Mouse (Mus musculus) neural tube, embryonic 13.5 days (tissue): Measurements from ENCODE around the gene Olfr159. TPM values are rescaled to one million over a fixed set of nuclear protein-coding genes. Genes with fewer than 3 reads are reported as not detected.

Source experiments
- ATAC-seq: fragments of 200-750 bp; cut with Nextera tagmentation; 2 replicates; pipeline ENCODE4 v1.8.0; 2017; ENCODE audit warnings: low read depth, mild to moderate bottlenecking, moderate TSS enrichment, moderate library complexity
- H3K27ac ChIP-seq: fragments of 300-500 bp; sonication (generic); replicated peaks from 2 replicates; pipeline ENCODE4 v1.5.1; 2015; ENCODE audit warnings: moderate library complexity, mild to moderate bottlenecking, inconsistent platforms
- H3K27me3 ChIP-seq: fragments of 300-500 bp; sonication (generic); 2 replicates; pipeline ENCODE4 v1.6.1; 2015; ENCODE audit warnings: mild to moderate bottlenecking, inconsistent platforms
- H3K36me3 ChIP-seq: fragments of 300-500 bp; sonication (generic); 2 replicates; pipeline ENCODE4 v1.6.1; 2015; ENCODE audit warnings: mild to moderate bottlenecking, inconsistent platforms
- H3K4me1 ChIP-seq: fragments of 300-500 bp; sonication (generic); replicated peaks from 2 replicates; pipeline ENCODE4 v1.6.1; 2015; ENCODE audit warnings: inconsistent platforms
- H3K4me2 ChIP-seq: fragments of 300-500 bp; sonication (generic); 2 replicates; pipeline ENCODE4 v1.6.1; 2015; ENCODE audit warnings: inconsistent platforms, mild to moderate bottlenecking, moderate library complexity
- H3K4me3 ChIP-seq: fragments of 300-500 bp; sonication (generic); 2 replicates; pipeline ENCODE4 v1.5.1; 2015; ENCODE audit warnings: mild to moderate bottlenecking, inconsistent platforms
- H3K9ac ChIP-seq: fragments of 300-500 bp; sonication (generic); 2 replicates; pipeline ENCODE4 v1.6.1; 2015; ENCODE audit warnings: moderate library complexity, mild to moderate bottlenecking, inconsistent platforms
- H3K9me3 ChIP-seq: fragments of 300-500 bp; sonication (generic); 2 replicates; pipeline ENCODE4 v1.6.1; 2016; ENCODE audit warnings: inconsistent platforms
- WGBS: fragments of 180-500 bp; shearing (Covaris S2); methylation state at CpG from one replicate; pipeline ENCODE4 v1.1.7; 2015; 5-methylcytosine and 5-hydroxymethylcytosine counted together
- polyA plus RNA-seq: library from polyadenylated mRNA; unstranded; fragments of >200 nt; fragmentation: Nextera tagmentation; extraction: Ambion mirVana; gene quantifications from 2 replicates; pipeline ENCODE4 v1.2.1, GENCODE M21; 2015

Olfr159 gene
- polyA plus RNA-seq, 1 experiment from 2014 or later = not detected

DNA sequence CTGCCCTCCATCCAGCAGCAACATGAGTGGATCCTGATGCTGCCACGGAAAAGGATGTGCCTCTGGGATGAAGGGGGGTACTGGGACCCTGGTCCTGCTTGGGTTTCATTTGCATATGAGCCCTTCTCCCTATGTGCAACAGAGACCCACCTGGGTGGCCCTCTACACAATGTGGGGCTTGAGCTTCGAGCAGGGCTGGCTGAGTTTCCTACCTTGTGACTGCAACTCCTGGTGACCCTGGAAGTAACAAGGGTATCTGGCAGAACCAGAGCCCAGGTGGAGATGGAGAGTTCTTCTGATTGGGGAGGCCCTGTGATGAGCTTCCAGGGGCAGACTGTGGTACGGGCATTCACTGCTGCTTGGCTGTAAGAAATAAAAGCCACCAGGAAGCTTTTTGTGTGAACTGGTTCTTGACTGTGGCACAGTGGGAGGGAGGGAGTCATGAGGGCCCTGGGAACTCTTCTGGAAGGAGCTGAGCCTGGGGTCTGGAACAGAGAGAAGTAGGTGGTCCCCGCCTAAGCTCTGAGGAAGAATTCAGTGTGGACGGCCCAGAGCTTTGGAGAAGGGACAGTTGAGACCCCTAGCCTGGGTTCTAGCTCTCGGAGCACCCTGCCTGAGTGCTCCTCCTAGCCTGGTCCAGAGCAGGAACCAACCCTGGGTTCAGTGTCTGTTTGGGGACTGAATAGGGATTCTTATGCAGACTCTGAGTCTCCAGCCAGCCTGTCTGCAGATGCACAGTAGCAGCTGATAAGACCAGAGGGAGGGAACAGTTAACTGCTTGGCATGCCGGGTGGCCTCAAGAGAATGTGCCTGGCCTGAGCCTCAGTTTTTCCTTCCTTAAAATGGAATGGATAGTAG is 42.9 kb downstream of the Olfr159 start:
- H3K4me3 ChIP-seq = no peak overlapping the region
- H3K4me1 ChIP-seq = peaks cover 8% of the 10 kb centered on the region; the same call in 1 of the 2 replicates
- 73% methylated on average over 7 of the region's 7 CpGs for WGBS
- H3K36me3 ChIP-seq = no peaks in the 10 kb centered on the region
- H3K9ac ChIP-seq = no peak overlapping the region
- H3K27me3 ChIP-seq = no peaks in the 10 kb centered on the region
- H3K9me3 ChIP-seq = no peaks in the 10 kb centered on the region
- 0 out of 2 replicates have a peak overlapping the region, but pooled peaks have one; percentile 5 for H3K27ac ChIP-seq
- no peak for ATAC-seq
- no peak overlapping the region for H3K4me2 ChIP-seq

DNA sequence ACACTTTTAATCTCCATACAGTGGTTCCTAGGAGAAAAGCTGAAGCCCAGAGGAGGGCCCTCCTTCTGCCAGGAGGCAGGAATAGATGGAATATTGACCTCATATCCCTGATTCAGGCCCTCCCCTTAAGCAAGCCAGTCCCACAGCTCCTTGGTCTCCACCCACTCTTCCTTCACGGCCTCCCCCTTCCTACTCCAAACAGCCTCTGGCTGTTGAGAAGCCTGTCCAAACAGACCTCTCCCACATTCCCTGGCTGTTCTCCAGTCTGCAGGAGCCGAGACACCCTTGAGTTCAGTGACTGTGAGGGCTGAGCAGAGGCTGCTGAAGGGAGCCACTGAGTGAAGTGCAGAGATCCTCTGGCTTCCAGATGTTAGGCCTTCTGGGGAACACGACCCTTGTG is 43.8 kb downstream of the Olfr159 start, which contains the start of gene Hrct1:
TSS of gene Hrct1 (plus strand) at position 194 of the 400 bp plus-strand sequence.
- peaks cover 8% of the 10 kb centered on the region; the same call in 1 of the 2 replicates for H3K4me1 ChIP-seq
- H3K4me2 ChIP-seq = no peak within 1 kb of the TSS
- no peak within 1 kb of the TSS for H3K27ac ChIP-seq
- no peak for ATAC-seq
- no peaks in the 10 kb centered on the region for H3K9me3 ChIP-seq
- H3K27me3 ChIP-seq = no peaks in the 10 kb centered on the region
- WGBS = 62% methylated on average over 3 of the region's 3 CpGs
- no peak within 1 kb of the TSS for H3K9ac ChIP-seq
- H3K4me3 ChIP-seq = no peak within 1 kb of the TSS
- no peaks in the 10 kb centered on the region for H3K36me3 ChIP-seq

DNA sequence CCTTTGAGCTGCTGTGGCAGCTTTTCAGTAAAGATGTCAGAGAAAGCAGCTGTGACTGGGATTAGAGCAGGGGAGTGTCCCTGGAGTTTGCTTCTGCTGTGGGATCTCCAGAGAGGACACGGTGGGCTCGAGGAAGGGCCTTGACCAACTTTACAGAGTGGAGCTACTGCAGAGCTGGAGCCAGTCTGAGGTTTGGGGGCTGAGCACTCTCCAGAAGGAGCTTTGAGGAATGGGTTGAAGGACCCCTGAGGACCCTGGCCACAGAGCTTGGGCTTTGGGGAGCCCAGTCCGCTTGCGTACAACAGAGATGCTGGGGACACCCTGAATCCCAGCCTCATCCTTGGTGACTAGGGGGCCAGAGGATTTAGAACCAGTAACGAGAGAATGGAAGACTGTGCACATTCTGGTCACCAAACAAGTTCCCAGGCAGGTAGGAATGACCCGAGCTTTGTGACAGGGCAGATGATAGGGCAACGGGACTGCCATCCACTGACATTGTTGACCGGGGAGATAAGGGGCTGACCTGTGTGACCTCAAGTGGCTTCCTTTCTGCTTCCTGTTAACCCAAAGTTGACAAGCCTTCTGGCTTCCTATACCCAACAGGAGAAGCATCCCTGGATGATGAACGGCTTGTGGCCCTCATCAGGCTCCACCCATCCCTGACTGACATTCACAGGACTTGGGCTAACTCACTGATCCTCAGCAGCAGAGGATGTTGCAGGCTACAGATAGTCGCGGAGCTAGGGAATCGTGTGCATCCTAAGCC is 44.4 kb downstream of the Olfr159 start:
- H3K36me3 ChIP-seq = no peaks in the 10 kb centered on the region
- H3K9me3 ChIP-seq = no peaks in the 10 kb centered on the region
- 77% methylated on average over 12 of the region's 12 CpGs for WGBS
- H3K4me3 ChIP-seq = no peak overlapping the region
- no peak overlapping the region for H3K4me2 ChIP-seq
- peaks cover 8% of the 10 kb centered on the region; the same call in 1 of the 2 replicates for H3K4me1 ChIP-seq
- no peak overlapping the region for H3K27ac ChIP-seq
- ATAC-seq = no peak
- no peak overlapping the region for H3K9ac ChIP-seq
- H3K27me3 ChIP-seq = no peaks in the 10 kb centered on the region

DNA sequence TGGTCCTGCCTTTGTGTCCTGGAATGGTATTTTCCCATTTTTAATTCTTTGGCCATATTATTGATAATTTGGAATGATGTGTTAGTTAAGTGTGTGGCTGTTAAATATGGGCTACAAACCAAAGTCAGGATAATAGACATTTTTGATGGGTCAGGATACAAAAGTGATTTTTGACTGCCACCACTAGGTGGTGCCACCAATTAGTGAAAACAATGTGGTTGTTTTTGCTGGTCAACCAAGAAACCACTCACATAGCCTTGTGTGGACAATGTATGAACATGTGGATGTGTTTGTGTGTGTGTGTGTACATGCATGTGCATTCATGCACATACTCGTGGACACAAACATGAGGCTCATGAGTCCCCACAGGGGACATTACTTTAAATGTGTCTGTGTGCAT is 46.0 kb downstream of the Olfr159 start:
- H3K27ac ChIP-seq = no peak overlapping the region
- 40% methylated on average over 1 of the region's 1 CpGs for WGBS
- H3K4me2 ChIP-seq = no peak overlapping the region
- ATAC-seq = no peak
- no peak overlapping the region for H3K4me3 ChIP-seq
- no peak overlapping the region for H3K9ac ChIP-seq
- peaks cover 13% of the 10 kb centered on the region; the same call in 1 of the 2 replicates for H3K4me1 ChIP-seq
- H3K36me3 ChIP-seq = no peaks in the 10 kb centered on the region
- H3K27me3 ChIP-seq = no peaks in the 10 kb centered on the region
- H3K9me3 ChIP-seq = no peaks in the 10 kb centered on the region

DNA sequence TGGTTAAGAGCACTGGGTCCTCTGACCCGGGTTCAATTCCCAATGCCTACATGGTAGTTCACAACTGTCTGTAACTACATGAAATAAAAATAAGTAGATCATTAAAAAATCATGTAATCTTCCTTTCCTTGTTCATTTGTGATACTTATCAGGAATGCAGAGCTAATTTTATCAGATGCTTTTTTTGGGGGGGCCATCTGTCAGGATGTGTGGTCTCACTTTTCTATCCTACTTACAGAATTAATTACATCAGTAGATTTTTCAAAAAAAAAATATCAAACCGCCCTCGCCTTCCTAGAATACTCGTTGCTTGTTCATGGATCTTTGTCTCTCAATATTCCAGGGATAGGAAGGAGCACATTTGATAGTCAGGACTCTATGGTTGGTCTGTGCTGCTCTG is 48.6 kb downstream of the Olfr159 start:
- 93% methylated on average over 4 of the region's 4 CpGs for WGBS
- H3K4me1 ChIP-seq = peaks cover 8% of the 10 kb centered on the region; the same call in 1 of the 2 replicates
- H3K27ac ChIP-seq = no peak overlapping the region
- no peaks in the 10 kb centered on the region for H3K36me3 ChIP-seq
- H3K27me3 ChIP-seq = no peaks in the 10 kb centered on the region
- H3K9me3 ChIP-seq = no peaks in the 10 kb centered on the region
- no peak overlapping the region for H3K9ac ChIP-seq
- no peak overlapping the region for H3K4me3 ChIP-seq
- ATAC-seq = no peak
- no peak overlapping the region for H3K4me2 ChIP-seq

DNA sequence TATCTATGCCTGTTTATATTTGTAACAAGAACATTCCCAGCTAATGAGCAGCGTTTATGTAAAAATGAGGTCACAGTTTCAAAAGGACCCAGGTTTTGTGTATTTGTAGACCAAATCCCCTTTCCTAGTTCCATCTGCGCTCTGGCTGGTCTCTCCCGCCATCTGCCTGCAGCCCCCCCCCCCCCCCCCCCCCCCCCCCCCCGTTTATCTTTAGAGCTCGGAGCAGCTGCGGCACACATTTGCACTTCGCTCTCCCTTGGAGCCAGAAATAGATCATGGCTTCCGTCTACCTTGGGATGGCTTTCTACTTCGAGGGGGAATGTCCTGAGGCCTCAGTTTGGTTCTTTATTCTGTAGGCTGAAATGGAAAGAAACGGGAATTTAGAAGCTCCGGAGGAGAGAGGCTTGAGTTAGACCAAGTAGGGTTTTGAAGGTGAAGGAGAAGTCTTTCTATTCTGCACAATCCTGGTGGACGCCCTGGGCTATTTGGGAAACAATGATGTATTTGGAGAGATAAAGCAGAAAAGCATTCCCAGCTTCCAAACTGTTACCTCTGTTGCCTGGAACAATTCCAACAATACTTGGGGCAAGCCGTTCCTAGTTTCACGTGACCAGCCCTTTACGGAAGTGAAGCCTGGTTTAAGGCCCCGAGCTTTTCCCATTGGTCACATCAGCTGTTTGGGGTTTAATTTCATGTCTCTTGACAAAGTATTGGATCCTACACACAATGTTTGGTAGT is 50.1 kb downstream of the Olfr159 start:
- ATAC-seq = no peak
- H3K4me2 ChIP-seq = no peak overlapping the region
- no peaks in the 10 kb centered on the region for H3K9me3 ChIP-seq
- peak overlapping the region; percentile 54; the same call in 1 of the 2 replicates for H3K27ac ChIP-seq
- peaks cover 8% of the 10 kb centered on the region; the same call in 1 of the 2 replicates for H3K4me1 ChIP-seq
- H3K36me3 ChIP-seq = no peaks in the 10 kb centered on the region
- H3K9ac ChIP-seq = no peak overlapping the region
- WGBS = 35% methylated on average over 14 of the region's 16 CpGs
- H3K4me3 ChIP-seq = no peak overlapping the region
- H3K27me3 ChIP-seq = no peaks in the 10 kb centered on the region

Other genes starting within 250 kb of the Olfr159 start
- gene Tpm2, start 247.2 kb downstream of the Olfr159 start, polyA plus RNA-seq = 29.0 and 77.1 TPM in 2 replicates
- 88.9 and 89.1 TPM in 2 replicates for gene Creb3, start 208.7 kb downstream of the Olfr159 start, polyA plus RNA-seq
- gene Tln1, start 208.3 kb downstream of the Olfr159 start, polyA plus RNA-seq = 64.4 and 69.6 TPM in 2 replicates
- gene Rgp1, start 192.3 kb downstream of the Olfr159 start, polyA plus RNA-seq = 23.9 and 28.0 TPM in 2 replicates
- gene Gba2, start 192.1 kb downstream of the Olfr159 start, polyA plus RNA-seq = 47.8 and 50.8 TPM in 2 replicates
- gene Msmp, start 186.5 kb downstream of the Olfr159 start, polyA plus RNA-seq = 2.2 TPM in 1 of 2 replicates, not detected in the other
- gene Npr2, start 139.1 kb downstream of the Olfr159 start, polyA plus RNA-seq = 26.9 and 27.8 TPM in 2 replicates
- 3.5 and 4.1 TPM in 2 replicates for gene Spag8, start 117.4 kb downstream of the Olfr159 start, polyA plus RNA-seq
- 76.8 and 84.9 TPM in 2 replicates for gene Hint2, start 114.5 kb downstream of the Olfr159 start, polyA plus RNA-seq
- 13.5 and 15.6 TPM in 2 replicates for gene Tmem8b, start 102.0 kb downstream of the Olfr159 start, polyA plus RNA-seq
- gene Fam221b, start 101.9 kb downstream of the Olfr159 start, polyA plus RNA-seq = 2.4 and 2.9 TPM in 2 replicates
- not detected in 2 replicates for gene Olfr70, start 70.2 kb downstream of the Olfr159 start, polyA plus RNA-seq
- 0.14 TPM in 1 of 2 replicates, not detected in the other for gene Olfr71, start 60.8 kb downstream of the Olfr159 start, polyA plus RNA-seq
- 0.43 and 0.47 TPM in 2 replicates for gene Hrct1, start 43.8 kb downstream of the Olfr159 start, polyA plus RNA-seq
- gene Spaar, start 41.0 kb downstream of the Olfr159 start, polyA plus RNA-seq = not detected in 2 replicates
- not detected in 2 replicates for gene Olfr156, start 52.9 kb upstream of the Olfr159 start, polyA plus RNA-seq
- not detected in 2 replicates for gene Olfr157, start 69.2 kb upstream of the Olfr159 start, polyA plus RNA-seq
- gene Olfr155, start 80.6 kb upstream of the Olfr159 start, polyA plus RNA-seq = not detected in 2 replicates
- 9.1 and 11.5 TPM in 2 replicates for gene Reck, start 104.5 kb upstream of the Olfr159 start, polyA plus RNA-seq
- 70.9 and 81.6 TPM in 2 replicates for gene Glipr2, start 186.4 kb upstream of the Olfr159 start, polyA plus RNA-seq
- not detected in 2 replicates for gene Ccin, start 212.5 kb upstream of the Olfr159 start, polyA plus RNA-seq
- 346 and 355 TPM in 2 replicates for gene Clta, start 233.4 kb upstream of the Olfr159 start, polyA plus RNA-seq